Mouse (Mus musculus): Measurements from ENCODE around the gene Arhgap23.

- TF ChIP-seq CTCF (conservative IDR thresholded peaks at IDR 0.05; ENCODE audit: insufficient read depth, insufficient read length, low read depth, low read length) = no peak
- no peak for TF ChIP-seq POLR2A (IDR thresholded peaks at IDR 0.05; ENCODE audit: low read depth, low read length)
Observed at GRCm38 (mm10) chr11:97441036-97441657, 25.8 kb downstream of the Arhgap23 start.

All from kidney, adult 2 months (tissue).